Mouse (Mus musculus): Measurements from ENCODE around the gene Zdhhc15.
"Not testable (repeated sequence)": the region's sequence is repeated elsewhere in the genome, so short reads cannot be mapped to it uniquely, and the experiment has no call there.

The Zdhhc15 gene

DNA sequence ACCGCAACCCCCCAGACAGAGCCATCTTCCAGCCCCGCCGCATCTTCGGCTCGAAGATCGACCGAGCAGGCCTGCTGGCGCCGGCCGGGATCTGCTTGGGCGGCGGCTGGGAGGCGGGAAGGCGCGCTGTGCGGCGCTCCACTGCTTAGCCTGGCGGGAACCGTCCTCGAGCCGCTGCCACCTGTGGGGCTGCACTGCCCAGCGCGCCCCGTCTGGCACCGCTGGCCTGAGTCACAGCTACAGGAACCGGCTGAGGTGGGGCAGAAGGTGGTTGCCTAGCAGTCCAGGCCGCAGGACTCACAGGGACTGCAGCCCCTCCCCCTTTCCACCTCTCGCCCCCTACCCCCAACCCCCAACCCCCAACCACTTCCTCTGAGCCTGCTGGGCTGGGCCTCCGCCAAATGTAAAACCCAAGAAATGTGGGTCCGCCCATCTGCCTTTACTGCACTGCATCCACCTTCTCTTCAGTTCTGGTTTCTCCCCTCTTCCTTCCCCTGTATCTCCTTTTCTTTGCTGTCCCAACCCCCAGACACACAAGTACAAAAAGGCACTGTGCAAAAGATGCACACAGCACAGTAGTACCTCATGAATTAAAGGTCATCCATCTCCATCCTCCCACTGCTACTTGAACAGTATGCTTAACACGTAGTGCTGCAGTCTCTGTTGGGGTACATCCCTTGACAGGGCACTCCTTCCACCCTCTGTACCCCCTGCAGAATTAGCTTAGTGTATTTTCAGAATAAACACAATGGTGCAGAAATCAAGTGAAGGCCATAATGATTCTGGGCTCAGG is at the start of gene Zdhhc15:
Zdhhc15 (minus strand) TSS at position 308 of the 793 bp plus-strand sequence.
- peak; percentile 44 for DNase-seq

DNA sequence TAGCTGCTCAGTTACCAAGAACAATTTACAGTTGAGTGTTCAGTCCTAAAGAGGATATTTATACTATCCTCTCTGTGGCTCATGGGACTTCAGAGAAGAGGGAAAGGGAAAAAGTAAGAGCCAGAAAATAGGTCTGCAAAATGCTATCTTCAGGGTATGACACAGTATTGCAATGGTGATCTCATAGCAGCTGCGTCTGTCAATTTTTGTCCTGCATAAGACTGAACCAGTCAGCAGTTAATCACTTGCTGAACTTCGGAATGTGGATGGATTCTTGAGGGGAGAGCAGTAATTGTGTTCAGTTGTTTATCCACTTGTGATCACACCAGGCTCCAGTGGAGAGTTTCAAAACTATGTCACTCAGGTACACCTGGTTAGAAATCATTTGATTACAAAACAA is 37.1 kb upstream of the Zdhhc15 start:
- DNase-seq: no peak

DNA sequence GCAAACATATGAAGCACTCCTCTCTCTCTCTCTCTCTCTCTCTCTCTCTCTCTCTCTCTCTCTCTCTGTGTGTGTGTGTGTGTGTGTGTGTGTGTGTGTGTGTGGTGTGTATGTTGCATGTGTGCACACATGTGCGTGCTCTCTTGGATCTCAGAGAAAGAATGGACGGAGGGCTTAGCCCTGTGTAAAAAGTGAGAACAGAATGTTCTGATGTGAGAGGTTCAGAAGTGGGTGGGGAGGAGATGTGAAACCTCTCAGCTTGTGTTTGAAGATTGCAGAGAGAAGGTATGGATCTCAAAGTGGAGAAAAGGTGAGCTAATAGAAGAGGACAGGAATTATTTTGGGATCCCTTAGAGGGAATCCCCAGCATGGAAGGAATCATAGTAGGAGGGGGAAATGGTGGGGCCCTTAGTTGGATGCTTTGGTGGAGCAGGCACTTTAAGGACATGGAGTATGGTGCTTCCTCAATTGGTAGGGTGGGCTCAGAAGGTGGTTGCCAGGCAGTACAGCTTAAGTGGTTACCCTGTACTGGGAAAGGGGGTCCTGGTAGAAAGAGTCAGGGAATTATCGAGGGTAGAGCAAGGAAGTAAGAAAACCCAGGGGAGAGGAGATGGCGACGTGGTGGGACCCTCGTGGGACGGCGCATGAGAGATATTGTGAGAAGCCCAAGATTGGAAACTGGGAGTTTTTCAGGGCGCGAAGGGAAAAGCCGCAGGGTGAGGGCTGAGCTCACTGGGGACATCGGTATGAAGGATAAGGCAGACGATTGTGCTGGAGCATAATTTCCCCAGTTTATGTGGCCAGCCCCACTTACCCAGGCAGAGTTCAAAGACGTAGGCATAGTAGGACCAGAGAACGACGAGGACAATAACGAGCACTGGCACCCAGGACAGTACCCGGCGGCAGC is 761 bp downstream of the Zdhhc15 start:
- no peak for DNase-seq

DNA sequence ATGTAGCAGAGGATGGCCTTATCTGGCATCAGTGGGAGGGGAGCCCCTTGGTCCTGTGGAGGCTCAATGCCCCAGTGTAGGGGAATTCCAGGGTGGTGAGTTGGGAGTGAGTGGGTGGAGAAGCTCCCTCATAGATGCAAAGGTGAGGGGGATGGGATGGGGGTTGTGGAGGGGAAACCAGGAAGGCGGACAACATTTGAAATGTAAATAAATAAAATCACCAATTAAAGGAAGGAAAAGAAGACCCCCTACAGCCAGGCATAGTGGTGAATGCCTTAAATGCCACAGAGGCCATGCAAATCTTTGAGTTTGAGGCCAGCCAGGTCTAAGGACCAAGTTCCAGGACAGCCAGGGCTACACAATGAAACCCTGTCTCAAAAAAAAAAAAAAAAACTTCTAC is 13.9 kb downstream of the Zdhhc15 start:
- DNase-seq: no peak

DNA sequence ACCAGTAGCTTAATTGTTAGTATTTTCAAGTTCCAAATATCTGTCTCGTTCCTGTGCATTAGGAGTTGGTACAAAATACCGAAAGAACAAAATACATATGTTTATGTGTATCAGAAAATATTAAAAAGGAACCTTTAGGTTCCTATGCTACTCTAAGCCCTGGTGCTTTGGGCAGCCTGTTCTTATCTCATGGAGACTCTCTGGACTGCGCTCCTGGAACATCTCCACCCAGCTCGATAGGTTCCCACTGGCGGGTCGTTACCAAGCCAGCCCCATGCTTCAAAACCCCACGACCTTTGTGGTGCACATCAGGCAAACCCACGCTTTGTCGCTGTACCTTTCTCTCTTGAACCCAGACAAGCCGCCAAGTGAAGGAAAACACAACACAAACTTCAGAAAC is 58.3 kb downstream of the Zdhhc15 start:
- DNase-seq: no peak

DNA sequence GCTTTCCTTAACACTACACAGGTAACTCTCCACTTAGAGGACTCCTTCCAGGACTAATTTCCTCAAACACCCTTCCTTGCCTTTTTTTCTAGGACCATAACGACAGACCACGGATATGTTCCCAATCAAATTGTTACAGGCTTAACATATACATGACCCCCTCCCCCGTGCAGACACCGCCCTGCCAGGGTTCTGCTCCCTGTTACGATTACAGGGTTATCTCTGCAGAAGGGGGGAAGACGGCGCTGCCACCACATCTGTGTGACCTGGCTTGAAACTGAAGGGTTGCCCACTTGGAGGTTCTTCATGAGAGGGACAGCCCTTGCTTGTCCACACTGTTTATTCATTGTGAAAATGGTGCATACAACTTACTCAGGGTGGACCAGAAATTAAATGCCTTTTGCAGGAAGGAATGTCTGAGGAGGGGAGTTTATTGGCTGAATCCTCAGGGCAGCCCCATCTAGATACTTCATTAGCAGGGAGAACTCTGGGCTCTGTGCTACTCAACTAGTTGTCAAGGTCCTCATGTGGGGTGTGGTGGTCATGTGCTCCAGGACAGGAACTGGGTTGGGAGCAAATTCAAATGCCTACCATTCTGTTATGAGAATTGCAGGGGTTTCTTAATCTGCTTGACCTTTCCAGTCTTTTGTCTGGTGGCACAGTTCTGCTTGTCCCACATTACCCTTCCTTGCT is 67.0 kb downstream of the Zdhhc15 start:
- DNase-seq: not testable (repeated sequence)

DNA sequence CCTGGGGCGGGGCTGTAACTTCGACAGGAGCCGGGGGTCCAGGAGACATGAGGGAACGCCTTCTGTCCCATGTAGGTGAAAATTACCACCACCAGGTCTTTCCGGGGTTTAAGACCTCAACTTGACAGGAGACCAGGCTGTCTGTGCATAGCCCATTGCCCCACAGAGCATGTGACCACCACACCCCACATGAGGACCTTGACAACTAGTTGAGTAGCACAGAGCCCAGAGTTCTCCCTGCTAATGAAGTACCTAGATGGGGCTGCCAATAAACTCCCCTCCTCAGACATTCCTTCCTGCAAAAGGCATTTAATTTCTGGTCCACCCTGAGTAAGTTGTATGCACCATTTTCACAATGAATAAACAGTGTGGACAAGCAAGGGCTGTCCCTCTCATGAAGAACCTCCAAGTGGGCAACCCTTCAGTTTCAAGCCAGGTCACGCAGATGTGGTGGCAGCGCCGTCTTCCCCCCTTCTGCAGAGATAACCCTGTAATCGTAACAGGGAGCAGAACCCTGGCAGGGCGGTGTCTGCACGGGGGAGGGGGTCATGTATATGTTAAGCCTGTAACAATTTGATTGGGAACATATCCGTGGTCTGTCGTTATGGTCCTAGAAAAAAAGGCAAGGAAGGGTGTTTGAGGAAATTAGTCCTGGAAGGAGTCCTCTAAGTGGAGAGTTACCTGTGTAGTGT is 68.5 kb downstream of the Zdhhc15 start:
- not testable (repeated sequence) for DNase-seq

DNA sequence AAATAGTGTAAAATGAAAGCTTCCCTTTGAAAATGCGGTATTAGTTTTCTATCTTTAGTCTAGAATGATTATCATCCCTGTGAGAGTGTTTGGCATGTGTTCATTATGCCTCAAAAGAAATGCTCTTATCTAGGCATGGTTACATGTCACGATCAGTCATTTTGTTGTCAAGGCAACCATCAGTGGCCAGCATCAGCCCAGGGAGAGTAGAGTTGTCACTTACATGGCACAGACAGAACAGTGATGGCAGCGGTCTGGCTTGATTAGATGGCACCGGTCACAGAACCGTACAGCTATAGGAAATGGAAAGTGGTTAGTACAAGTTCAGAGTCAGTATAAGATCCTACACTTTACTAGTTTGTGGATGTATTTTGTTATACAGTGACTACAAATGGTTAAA is 96.9 kb downstream of the Zdhhc15 start:
- no peak for DNase-seq

DNA sequence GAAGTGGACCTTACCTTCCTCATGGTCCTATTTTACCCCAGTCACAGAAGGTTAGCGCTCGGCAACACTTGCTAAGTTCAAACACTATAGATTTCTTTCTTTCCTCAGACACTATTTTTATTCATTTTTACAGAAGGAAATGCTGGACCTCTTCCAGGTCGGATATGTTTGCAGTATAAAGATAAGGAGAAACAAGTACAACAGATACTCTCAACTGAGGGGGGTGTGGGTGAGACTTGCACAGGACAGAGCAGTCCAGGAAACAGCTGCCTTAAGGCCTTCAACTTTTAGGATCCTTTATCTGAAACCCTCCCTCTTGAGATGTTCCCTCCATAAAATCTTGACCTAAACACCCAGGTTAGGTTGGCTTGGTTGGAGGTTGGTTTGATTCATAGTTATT is 103.4 kb downstream of the Zdhhc15 start:
- DNase-seq: no peak

DNA sequence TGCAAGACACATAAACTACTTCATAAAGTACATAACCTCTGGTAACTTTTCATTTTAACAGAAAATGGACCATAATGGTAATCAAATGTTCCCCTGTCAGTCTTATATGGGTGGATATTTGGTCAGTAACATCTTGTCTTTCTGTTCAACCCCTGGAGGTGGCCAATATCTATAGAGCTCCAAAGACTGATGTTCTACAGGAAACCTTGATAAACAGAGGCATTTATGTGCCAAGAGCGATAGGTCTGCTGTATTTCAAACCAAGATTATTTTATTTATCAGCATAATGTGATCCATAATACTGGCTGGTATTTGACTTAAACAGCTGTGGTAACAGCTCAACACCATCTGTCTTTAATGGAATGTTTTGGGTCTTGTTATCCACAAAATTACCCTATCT is 125.6 kb downstream of the Zdhhc15 start:
- DNase-seq: no peak

DNA sequence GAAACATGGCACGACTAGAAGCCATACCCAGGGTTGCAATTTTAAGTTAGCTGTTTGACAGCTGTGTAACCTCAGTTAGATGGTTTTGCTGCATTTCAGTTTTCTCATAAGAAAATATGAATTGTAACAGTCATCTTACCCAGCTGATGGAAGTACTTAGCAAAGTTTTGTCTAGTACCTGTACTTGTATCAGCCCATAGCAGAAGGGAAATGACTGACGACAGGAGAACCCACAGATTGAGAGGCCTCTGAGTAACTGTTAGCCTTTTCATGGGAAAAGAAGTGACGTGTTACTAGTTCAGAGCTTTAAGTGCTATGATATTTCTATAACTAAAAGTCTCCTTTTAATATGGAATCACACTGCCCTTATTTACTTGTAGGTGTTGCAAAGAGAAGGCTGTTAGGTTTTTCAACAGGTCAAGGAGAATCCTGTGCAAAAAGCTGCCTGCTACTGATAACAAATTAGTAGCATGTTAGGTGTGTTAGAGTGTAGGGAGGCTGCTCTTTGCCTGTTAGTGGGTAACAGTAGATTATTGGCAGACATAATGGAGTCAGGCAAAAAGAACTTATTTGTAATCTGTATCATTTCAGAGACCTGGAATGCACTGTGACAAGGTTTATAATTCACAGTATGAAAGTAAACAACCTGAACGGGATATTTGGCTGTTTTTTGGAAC is 126.8 kb downstream of the Zdhhc15 start:
- no peak for DNase-seq

DNA sequence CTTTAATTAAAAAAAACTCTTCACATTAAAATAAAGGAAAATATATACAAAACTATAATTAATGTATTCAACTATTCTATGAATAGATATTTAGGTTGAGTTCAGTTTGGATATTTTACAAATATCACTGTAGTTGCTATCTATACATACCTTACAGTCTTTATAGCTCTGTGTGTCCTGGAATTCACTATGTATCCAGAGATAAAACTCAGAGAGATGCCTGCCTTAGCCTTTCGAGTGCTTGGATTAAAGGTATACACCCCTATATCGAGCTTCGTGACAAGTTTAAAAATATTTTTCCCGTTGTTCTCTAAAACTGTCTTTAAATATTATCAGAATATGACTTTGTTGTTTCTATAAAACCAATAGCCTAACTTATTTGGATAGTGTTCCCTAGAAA is 128.2 kb downstream of the Zdhhc15 start:
- no peak for DNase-seq

DNA sequence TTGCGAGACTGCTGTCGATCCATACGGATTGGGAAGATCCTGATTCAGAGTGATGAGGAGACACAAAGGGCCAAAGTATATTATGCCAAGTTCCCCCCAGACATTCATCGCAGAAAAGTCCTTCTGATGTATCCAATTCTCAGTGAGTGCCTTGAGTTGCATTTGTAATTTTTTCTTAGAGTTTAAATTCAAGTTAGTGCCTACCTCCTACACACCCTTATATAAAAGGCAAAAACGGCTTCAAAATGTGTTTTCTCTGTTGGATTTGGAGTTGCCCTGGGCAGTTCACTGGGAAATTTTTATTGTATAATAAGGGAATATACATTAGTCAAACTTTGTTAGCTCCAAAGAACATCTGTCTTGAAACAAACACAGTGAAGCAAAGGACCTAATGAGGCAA is 169.1 kb downstream of the Zdhhc15 start:
- no peak for DNase-seq

DNA sequence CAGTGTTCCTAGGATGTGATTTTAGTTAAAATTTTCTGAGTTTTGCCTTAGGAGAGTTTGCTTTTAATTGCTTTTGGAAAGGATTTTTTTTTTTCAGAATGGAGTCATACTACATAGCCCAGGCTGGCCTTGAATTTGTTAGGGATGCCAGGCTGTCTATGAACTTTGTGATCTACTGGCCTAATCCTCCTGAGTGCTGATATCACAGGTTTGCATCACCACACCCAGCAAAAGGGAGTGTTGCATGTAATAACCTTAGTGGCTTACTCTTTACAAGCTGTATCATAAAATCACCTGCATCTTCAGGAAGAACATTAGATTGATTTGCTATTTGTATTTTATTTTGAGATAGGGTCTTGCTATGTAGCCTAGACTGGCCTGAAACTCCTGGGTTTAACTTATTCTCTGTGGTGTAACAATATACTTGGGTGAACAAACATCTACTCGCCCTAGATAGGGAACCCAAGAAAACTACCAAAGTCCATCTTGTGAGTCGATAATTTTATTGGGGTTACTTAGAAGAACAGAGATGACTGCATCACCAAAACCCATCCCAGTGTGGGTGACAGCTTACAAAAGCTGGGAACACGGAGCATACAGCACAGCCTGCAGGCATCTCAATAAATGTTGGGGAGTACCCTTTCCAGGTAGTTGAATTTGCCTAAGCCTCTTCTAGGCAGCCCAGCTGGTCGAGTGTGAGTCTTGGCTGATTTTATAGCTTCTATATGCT is 181.1 kb downstream of the Zdhhc15 start:
- DNase-seq: no peak

DNA sequence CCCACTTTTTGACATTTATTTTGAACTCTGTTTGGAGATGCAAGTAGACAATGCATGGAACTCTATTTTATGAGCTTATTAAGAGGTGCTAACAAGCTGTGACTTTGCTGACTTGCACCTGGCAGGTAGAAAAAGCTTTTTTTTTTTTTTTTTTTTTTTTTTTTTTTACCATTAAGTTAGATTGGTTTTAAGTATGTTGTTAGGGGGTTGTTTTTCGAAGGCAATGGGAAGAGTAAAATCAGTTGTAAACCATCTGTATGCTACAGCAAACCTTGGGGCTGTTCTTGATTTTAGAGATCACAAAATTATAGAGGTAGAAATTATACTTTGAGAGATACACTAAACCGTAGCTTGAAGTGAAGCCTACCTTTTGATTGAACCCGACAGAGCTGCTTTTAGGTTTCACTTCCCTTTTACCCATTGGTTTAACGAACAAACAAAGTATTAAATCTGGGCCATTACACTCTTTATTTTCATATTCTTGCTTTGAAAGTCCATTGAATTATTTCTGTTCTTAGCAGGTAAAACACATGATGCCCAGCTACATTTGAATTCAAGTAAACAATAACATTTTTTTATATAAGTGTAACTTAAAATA is 181.9 kb downstream of the Zdhhc15 start:
- no peak for DNase-seq

DNA sequence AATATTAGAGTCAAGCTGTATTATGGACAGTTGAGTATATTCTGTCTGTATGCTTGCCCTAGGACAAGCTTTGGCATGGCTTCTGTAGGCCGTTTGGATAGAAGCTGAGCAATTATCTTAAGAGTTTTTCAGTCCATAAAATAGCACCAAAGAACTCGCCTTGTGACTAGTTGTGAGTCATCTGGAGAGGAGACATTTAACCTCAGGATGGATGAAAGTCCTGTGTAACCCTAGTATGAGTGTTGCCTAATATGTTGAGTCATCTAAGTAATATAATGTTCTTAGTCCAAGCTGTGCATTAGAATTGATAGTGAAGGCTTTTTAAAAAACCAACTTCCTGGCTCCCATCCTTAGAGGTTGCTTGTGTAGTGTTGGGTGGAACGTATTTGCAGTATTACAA is 182.8 kb downstream of the Zdhhc15 start:
- DNase-seq: no peak
